Mouse (Mus musculus): ENCODE data around the gene Poc1b.

- TF ChIP-seq CTCF (IDR thresholded peaks at IDR 0.05; ENCODE audit: low read depth) (no peak), EP300 (IDR thresholded peaks at IDR 0.05; ENCODE audit: low read depth) (no peak)
These were observed 12.6 kb downstream of the Poc1b start for GRCm38 (mm10) chr10:99119471-99119870.
